Mouse (Mus musculus): ENCODE results near the gene Fkbp1b.
"Not testable (repeated sequence)": the region's sequence is repeated elsewhere in the genome, so short reads cannot be mapped to it uniquely, and the experiment has no call there.

The Fkbp1b gene
- long read RNA-seq, experiment 1, partial matches to known transcripts: 0 of 4 reads
- long read RNA-seq, experiment 1, other reads (novel, unspliced or antisense): 0 of 4 reads
- long read RNA-seq, experiment 2, transcript Fkbp1b-201 (4 exons, 976 nt): major isoform, 8 of 11 reads
- long read RNA-seq, experiment 2, partial matches to known transcripts: 0 of 11 reads
- long read RNA-seq, experiment 2, other reads (novel, unspliced or antisense): 1 of 11 reads

- intact Hi-C loops (cut with DNase I): loop anchor here (10.0 kb wide), 1 partner anchor 73 kb away; the partner anchor contains the start of gene Atad2b
These were observed at the start of gene Fkbp1b for GRCm38 (mm10) chr12:4841392-4841887. TSS of gene Fkbp1b (minus strand) at chr12:4841591.

DNA sequence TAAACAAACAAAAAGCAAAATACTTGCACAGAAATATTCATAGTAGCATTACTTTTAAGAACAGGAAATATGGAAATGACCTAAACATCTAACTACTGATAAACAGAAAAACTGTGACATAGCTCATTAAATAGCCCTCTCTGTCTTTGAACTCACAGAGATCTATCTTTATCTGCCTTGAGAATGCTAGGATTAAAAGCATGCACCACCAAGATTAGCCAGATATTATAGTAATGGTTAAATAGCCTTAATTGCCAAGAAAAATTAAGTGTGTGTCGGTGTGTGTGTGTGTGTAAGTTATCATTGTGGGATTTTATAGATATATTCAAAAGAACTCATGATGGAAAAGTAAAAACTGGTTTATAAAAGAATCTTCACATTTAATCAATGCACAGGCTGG, 48.5 kb upstream of the Fkbp1b start:
- intact Hi-C loops (cut with DNase I): no loop called here

DNA sequence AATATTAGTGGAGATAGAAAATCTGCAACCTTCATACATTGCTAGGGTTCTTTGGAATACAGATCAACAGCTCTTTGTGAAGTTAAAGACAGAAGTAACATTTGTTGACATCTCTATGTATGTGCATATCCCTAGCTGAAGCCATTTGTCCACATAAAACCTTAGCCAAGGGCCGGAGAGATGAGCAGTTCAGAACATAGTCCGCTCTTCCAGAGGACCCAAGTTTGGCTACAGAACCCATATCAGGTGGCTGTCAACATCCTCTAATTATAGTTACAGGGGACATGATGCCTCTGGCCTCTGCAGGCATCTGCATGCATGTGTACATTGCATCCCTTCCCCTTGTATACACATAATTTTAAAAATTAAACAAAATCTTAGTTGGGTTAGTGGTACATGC, 47.9 kb upstream of the Fkbp1b start:
- intact Hi-C loops (cut with DNase I): no loop called here

DNA sequence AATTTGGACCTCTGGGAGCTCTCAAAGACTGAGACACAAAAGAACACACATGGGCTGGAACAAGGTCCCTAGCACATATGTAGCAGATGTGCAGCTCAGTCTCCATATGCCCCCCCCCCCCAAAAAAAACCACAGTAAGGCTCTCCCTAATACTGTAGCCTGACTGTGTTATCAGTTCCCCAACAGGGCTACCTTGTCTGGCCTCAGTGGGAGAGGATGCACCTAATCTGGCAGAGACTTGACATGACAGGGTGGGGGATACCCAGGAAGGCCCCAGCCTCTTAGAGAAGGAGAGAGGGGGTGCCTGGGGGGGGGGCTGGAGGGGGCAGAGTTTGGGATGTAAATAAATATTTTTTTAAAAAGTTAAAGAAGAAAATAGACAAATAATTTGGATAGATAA, 47.3 kb upstream of the Fkbp1b start:
- intact Hi-C loops (cut with DNase I): no loop called here

DNA sequence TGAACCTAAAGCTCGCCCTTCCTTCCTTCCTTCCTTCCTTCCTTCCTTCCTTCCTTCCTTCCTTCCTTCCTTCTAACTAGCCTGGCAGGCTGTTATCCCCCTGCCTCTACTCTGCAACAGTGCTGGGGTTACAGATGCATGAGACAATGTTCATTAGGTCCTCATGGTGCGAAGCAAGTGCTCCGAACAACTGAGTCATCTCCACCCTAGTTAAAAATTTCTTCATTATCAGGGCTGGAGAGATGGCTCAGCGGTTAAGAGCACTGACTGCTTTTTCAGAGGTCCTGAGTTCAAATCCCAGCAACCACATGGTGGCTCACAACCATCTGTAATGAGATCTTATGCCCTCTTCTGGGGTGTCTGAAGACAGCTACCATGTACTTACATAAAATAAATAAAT, 45.2 kb upstream of the Fkbp1b start:
- intact Hi-C loops (cut with DNase I): not testable (repeated sequence)

DNA sequence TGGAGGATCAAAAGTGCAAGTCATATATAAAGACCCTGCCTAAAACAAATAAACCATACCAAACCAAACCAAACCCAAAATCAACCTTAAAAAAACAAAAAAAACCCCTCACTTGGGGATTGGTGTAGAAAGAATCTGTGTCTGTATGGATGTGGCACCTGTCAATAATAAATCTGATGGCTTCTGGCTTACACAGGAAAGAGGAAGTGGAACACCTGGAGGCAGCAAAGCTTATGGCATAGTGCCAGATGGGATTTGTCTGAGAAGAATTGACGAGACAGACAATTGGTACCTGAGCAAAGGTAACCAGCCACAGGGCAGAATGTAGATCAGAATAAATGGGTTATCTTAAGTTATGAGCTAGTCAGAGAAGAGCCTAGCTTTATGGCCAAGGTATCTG, 43.7 kb upstream of the Fkbp1b start:
- intact Hi-C loops (cut with DNase I): no loop called here

DNA sequence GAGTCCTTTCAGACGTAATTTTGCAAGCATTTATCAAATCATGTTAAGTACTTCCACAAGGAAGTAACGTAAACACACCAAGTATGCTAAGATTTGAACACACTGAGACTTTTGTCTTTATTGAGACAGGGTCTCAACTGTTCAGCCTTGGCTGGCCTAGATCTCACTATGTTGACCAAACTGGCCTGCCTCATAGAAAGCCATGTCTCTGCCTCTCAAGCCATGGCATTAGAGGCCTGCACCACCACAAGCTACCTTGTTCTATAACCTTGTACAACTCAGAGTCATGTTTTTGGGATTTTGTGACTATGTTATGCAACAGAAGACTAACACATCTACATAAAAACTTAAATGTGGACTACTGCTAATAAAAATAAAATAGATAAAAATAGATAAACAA, 40.7 kb upstream of the Fkbp1b start:
- intact Hi-C loops (cut with DNase I): no loop called here

DNA sequence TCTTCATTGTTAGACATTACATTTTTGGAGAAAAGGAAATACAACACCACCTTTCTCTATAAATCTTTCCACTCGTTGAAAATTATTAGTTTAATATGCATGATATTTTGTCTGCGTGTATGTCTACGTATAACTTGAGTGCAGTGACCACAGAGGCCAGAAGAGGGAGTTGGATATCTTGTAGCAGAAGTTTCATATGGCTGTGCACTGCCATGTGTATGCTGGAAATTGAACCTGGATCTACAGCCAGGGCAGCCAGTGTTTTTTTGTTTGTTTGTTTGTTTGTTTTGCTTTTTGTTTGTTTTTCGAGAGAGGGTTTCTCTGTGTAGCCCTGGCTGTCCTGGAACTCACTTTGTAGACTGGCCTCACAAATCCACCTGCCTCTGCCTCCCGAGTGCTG, 37.7 kb upstream of the Fkbp1b start:
- intact Hi-C loops (cut with DNase I): no loop called here

DNA sequence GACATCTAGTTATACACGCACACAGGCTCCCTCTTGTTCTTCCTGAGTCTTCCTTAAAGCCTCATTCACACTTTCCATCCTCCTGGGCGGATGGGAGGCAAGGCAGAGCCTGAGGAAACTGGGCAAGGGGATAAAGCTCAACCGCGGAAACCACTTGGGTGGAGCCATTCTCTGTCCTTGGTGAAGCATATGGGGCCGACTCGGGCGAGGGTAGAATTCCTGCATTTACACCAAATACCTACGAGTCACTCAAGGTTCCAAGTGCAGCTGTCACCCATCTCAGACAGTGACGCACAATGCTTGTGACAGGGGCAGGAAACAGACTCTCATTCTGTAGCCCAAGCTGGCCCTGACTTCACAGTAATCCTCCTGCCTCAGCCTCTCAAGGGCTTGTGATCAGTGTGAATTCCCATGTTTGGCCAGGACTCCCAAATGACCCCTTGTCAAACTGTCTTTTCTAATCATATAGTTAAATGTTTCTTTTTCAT, 36.9 kb upstream of the Fkbp1b start:
- intact Hi-C loops (cut with DNase I): no loop called here

DNA sequence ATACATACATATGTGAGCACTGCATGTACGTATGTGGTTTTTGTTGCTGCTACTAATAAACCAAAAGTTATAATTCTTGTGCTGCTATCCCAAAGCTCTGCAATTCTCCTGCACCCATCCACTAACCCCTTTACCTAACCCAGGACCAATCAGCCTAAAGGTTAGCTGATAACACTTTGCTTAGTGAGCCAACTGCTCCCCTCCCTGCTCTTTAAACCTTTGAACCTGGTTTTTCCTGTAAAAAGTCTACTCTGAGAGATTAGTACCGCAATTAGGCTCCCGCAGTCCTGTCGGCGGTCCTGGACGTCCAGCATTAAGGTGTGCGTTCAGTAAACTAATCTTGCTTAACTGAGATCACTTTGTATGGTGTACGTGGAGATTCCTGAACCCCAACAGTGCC, 34.2 kb upstream of the Fkbp1b start:
- intact Hi-C loops (cut with DNase I): no loop called here

DNA sequence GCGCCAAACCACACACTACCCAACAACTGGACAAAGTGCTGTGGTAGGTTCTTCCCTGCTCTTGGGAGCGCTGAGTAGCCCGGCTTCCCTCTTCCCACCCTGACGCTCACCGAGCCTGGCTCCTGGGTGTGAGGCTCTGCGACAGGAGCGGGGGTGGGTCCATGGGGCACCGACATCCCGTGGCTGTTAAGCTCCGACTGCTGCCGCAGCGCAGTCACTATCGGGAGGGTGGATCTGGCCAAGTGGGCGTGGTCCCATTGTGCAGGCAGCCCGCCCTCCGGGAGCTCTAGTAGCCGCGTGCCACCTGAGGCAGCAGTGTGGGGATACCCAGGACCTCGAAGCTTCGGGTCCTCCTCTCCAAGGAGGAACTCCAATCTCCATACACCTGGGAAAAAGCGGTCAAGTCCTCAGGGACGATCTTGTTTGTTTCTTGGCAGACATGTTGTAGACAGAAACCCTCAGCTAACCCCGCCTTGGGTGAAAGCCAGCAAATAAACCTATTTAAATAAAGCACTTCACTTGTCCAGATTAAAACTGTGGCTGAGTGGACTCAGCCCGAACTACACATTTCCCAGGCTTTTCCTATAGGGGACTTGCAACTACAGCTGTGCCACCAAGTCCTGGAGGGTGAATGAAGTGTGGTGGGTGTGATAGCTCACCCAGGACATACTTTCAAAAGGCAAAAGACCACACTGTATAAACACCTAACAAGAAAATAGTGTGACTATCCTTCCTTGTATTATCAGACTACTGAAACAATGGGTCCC, 33.0 kb upstream of the Fkbp1b start, which contains the start of gene Mfsd2b:
Gene Mfsd2b, minus strand, starts transcription at position 199 of the 767 bp plus-strand sequence.
- intact Hi-C loops (cut with DNase I): no loop called here

- intact Hi-C loops (cut with DNase I): no loop called here
These were observed 32.1 kb upstream of the Fkbp1b start for GRCm38 (mm10) chr12:4873531-4873930.

DNA sequence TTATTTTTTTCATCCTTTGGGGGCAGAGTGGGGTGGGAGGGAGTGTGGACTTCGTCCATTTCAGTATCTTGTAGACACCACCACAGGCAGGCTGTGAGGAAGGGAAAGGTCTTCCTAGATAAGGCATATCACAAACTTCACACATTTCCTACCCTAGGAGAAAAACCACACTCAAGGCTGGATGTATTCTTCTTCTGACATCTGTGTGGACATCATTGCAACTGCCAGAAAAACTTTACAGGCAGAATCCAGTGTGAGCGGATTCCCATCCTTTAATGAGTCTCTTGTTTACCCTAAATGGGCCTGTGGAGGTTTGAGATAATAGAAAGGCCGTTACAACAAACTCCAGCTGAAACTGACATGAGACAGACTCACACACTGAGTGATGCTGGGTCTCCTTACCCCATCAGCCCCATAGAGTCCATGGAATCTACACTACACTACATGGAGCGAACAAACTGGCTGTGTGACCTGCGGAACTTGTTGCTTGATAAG, 31.6 kb upstream of the Fkbp1b start:
- intact Hi-C loops (cut with DNase I): no loop called here

GRCm38 (mm10) chr12:4872273-4872672, 30.9 kb upstream of the Fkbp1b start:
- intact Hi-C loops (cut with DNase I): no loop called here

DNA sequence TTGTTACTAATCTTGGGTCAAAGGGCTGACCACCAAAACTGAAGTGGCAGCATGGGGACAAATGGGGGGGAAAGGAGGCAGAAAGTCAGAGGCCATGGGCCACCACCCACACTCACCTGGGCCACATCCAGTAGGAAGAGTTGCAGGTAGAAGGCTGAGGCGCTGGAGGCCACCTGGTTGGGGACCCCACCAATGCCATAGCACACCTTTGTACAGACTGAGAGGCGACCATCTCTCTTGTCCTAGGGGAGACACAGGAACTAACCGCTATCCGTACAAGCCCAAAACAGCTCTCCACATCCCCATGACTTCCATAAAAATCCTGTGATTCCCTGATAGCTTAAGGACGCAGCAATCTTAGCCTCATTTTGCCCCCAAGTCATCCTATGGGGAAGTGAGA, 29.9 kb upstream of the Fkbp1b start:
- intact Hi-C loops (cut with DNase I): no loop called here

DNA sequence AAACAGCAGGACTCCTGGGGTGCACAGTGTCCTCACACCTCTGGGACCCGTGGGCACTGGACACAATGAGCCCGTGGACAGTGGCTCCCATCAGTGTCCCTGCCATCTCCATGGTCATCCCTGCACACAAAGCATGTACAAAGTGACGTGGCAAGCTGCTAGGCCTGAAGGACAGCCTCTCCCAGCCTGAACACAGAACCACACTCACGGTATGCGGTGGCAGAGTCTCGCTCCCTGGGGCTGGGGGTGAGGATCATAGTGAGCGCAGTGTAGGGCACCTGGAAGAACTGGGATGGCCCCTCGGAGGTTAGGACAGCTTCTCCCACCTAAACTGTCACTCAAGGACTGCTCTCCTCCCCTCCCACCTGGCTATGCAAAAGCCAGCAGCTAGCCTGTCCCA, 27.5 kb upstream of the Fkbp1b start:
- intact Hi-C loops (cut with DNase I): no loop called here

GRCm38 (mm10) chr12:4864338-4864690, 22.9 kb upstream of the Fkbp1b start:
- intact Hi-C loops (cut with DNase I): no loop called here

GRCm38 (mm10) chr12:4863654-4864337, 22.4 kb upstream of the Fkbp1b start:
- intact Hi-C loops (cut with DNase I): no loop called here

DNA sequence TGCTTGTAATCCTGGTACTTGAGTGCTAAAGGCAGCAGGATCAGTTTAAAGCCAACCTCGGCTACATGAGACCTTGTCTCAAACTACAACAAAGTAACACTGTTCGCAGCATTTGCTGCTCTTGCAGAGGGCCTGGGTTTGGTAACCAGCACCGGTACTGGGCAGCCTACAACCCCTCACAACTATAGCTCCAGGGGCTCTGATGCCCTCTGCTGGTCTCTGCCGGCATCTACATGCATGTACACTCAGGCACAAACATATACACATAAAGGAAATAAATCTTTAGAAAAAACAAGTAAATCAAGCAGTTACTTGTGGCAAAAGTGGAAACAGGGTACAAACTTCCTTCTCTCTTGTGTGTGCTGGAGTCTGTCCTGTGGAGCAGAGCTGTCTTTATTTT, 21.3 kb upstream of the Fkbp1b start:
- intact Hi-C loops (cut with DNase I): no loop called here

GRCm38 (mm10) chr12:4859241-4859914, 18.0 kb upstream of the Fkbp1b start:
- intact Hi-C loops (cut with DNase I): loop anchor here (10.0 kb wide), 1 partner anchor 105 kb away; no protein-coding TSS in a partner anchor

DNA sequence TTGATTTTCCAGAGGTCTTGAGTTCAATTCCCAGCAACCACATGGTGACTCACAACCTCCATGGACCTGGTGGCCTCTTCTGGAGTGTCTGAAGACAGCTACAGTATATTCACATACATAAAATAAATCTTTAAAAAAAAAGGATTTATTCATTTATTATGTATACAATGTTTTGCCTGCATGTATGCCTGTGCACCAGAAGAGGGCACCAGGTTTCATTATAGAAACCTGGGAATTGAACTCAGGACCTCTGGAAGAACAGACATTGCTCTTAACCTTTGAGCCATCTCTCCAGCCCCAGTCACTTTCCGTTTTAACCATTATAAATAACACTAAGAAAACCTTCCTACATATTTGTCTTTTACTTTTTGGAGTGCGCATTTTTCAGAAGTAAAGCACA, 15.4 kb upstream of the Fkbp1b start:
- intact Hi-C loops (cut with DNase I): loop anchor here (10.0 kb wide), 1 partner anchor 108 kb away; no protein-coding TSS in a partner anchor
